Mouse (Mus musculus) heart, postnatal 36 days (tissue): ENCODE measurements around the gene Bbox1. TPM values are rescaled to one million over a fixed set of nuclear protein-coding genes. Genes with fewer than 3 reads are reported as not detected.

Experiments used
- DNase-seq, 2 experiments: peaks; one replicate each; pipeline ENCODE4 v3.0.0; 2021 to 2022
- intact Hi-C: fragments of 180-260 bp; cut with DNase I; formaldehyde crosslinking; loops from one replicate; pipeline ENCODE4 v1.15.1; 2025
- total RNA-seq, 2 experiments: library from RNA; stranded (reverse); gene quantifications; 2 replicates each; pipeline ENCODE4 v1.2.3; 2021

Bbox1 gene
- total RNA-seq, 2 experiments from 2014 or later: not detected

- intact Hi-C loops: no loop called here
Observed at GRCm38 (mm10) chr2:110285829-110286504, 28.4 kb downstream of the Bbox1 start.

GRCm38 (mm10) chr2:110275424-110275823 is 38.9 kb downstream of the Bbox1 start:
- DNase-seq: no peak
- intact Hi-C loops: no loop called here

More at GRCm38 (mm10) chr2:110285829-110286504, 28.4 kb downstream of the Bbox1 start:
- no peak for DNase-seq

- peak; percentile 4 to 33 for DNase-seq
- intact Hi-C loops: no loop called here
Observed at GRCm38 (mm10) chr2:110274160-110274559, 40.2 kb downstream of the Bbox1 start.

GRCm38 (mm10) chr2:110269281-110269680 is 45.1 kb downstream of the Bbox1 start:
- intact Hi-C loops: no loop called here
- DNase-seq: peak; percentile 43 to 50

- intact Hi-C loops: loop anchor here (5.0 kb wide), 1 partner anchor 750 kb away; no protein-coding TSS in a partner anchor
- DNase-seq: no peak
Observed at GRCm38 (mm10) chr2:110232252-110232651, 82.1 kb downstream of the Bbox1 start.

GRCm38 (mm10) chr2:110230753-110231152 is 83.6 kb downstream of the Bbox1 start:
- intact Hi-C loops: loop anchor here (5.0 kb wide), 1 partner anchor 752 kb away; no protein-coding TSS in a partner anchor
- DNase-seq: no peak

GRCm38 (mm10) chr2:110229143-110230087 is 84.9 kb downstream of the Bbox1 start:
- intact Hi-C loops: loop anchor here (1.0 to 5.0 kb wide), 4 partner anchors 133 to 828 kb away; partner anchors contain the start of gene Fibin
- DNase-seq: peak; percentile 40 to 61

GRCm38 (mm10) chr2:110226421-110226820 is 87.9 kb downstream of the Bbox1 start:
- no peak for DNase-seq
- intact Hi-C loops: loop anchor here (5.0 kb wide), 2 partner anchors 136 to 831 kb away; partner anchors contain the start of gene Fibin

- DNase-seq: no peak
- intact Hi-C loops: loop anchor here (5.0 kb wide), 2 partner anchors 136 to 831 kb away; partner anchors contain the start of gene Fibin
Observed at GRCm38 (mm10) chr2:110225969-110226368, 88.4 kb downstream of the Bbox1 start.

GRCm38 (mm10) chr2:110222793-110223192 is 91.6 kb downstream of the Bbox1 start:
- intact Hi-C loops: no loop called here

GRCm38 (mm10) chr2:110220492-110220891 is 93.9 kb downstream of the Bbox1 start:
- DNase-seq: no peak
- intact Hi-C loops: no loop called here

More at GRCm38 (mm10) chr2:110222793-110223192, 91.6 kb downstream of the Bbox1 start:
- DNase-seq: no peak

- DNase-seq: no peak
- intact Hi-C loops: no loop called here
Observed at GRCm38 (mm10) chr2:110215685-110216058, 98.7 kb downstream of the Bbox1 start.

GRCm38 (mm10) chr2:110214991-110215684 is 99.2 kb downstream of the Bbox1 start:
- intact Hi-C loops: no loop called here
- DNase-seq: no peak

- intact Hi-C loops: no loop called here
- no peak for DNase-seq
Observed at GRCm38 (mm10) chr2:110214278-110214677, 100.1 kb downstream of the Bbox1 start.

Other genes starting within 250 kb of the Bbox1 start
- 1 to 10 TPM; 8.2 to 8.5 TPM for gene Fibin, start 48.6 kb upstream of the Bbox1 start, total RNA-seq